Mouse (Mus musculus) myocyte (in vitro differentiated cells): Measurements from ENCODE around the gene Negr1.

ENCODE experiments used
- MAX ChIP-seq: IDR thresholded peaks from one replicate; pipeline ENCODE4 v1.6.1; 2011; ENCODE audit warnings: low read depth, mild to moderate bottlenecking, control low read depth
- POLR2AphosphoS2 ChIP-seq: IDR thresholded peaks from one replicate; pipeline ENCODE4 v1.6.1; 2011; ENCODE audit warnings: low read depth, control low read depth; ENCODE audit not compliant: insufficient read length
- TCF12 ChIP-seq: IDR thresholded peaks from one replicate; pipeline ENCODE4 v1.6.1; 2011; ENCODE audit warnings: mild to moderate bottlenecking, control low read depth; ENCODE audit not compliant: poor library complexity, insufficient read depth, severe bottlenecking

- TF ChIP-seq POLR2AphosphoS2 (no peak), TCF12 (no peak), MAX (no peak)
Measured at GRCm38 (mm10) chr3:156980042-156980716, 418.6 kb downstream of the Negr1 start.
